Comparison of ENCODE assay signal across 8 mouse cellular contexts in the genomic region with DNA sequence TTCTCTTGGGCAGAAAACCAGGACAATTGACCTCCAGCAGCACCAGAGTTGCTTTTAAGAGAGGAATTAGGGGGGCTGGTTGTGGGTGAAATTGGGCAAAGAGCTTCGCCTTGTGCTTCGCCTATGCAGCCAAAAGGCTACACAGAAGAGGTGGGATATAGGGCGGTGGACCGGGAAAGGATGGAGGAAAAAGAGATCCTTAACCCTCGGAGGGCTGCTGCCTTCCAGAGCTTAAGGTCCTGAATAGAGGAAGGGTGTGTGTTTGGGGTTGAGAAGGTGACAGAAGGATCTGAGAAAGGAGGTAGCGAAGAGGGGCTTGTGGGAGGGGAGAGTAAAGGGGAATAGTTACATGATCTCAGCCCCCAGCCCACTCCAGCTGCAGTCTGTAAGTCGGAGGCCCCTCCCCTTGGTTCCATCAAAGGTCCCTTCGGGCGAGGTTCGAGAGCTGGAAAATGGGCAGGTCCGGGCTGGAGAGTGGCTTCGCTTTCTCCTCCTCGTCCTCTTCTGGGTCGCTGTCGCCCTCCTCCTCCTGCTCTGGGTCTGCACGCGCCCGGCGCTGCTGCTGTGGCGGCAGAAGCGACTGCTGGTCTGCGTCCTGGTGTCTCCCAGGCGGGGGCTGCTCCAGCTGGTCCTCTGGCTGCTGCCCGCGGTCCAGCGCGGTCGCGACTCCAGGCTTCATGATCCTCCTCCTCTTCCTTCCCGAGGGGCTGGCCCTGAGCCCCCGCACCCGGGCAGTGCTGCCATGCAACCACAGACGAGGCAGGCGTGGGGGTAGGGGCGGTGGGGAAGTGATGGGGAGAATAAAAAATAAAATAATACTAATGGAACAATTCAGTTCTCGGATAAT. TPM values are rescaled to one million over a fixed set of nuclear protein-coding genes. Genes with fewer than 3 reads are reported as not detected.
A peak's percentile ranks its signal among the peaks of the same experiment; 100 is the strongest.
DNase-seq lines count a peak whose midpoint lies in the region; ATAC-seq and TF ChIP-seq lines count a peak whose summit lies in the region.
"Had no signal": no experiment of that assay in that cellular context is flagged by ENCODE, and none has a peak within 500 bp of the region (broad histone marks: within the 10 kb centered on the region; RNA-seq: fewer than 3 reads in every experiment).

No protein-coding gene starts in this region.

- no peak overlapping the region for H3K9ac ChIP-seq in lung, postnatal 0 days (replicated peaks; ENCODE audit: low read depth)
- peak overlapping the region; percentile 87 for H3K9ac ChIP-seq in hindbrain, embryonic 15.5 days
- H3K9ac ChIP-seq in liver, embryonic 13.5 days: no peak overlapping the region
- H3K9ac ChIP-seq in stomach, embryonic 16.5 days (ENCODE audit: low read length): no peak overlapping the region

- no peaks in the 10 kb centered on the region for H3K36me3 ChIP-seq in lung, postnatal 0 days (ENCODE audit: insufficient read depth, low read length)
- H3K36me3 ChIP-seq in hindbrain, embryonic 15.5 days: no peaks in the 10 kb centered on the region
- H3K36me3 ChIP-seq in liver, embryonic 13.5 days: no peaks in the 10 kb centered on the region
- no peaks in the 10 kb centered on the region for H3K36me3 ChIP-seq in stomach, embryonic 16.5 days (ENCODE audit: control insufficient read depth, insufficient read depth, low read length)

- H3K27me3 ChIP-seq in lung, postnatal 0 days (replicated peaks; ENCODE audit: insufficient read depth, low read length): peaks cover 26% of the 10 kb centered on the region
- H3K27me3 ChIP-seq in hindbrain, embryonic 15.5 days: no peaks in the 10 kb centered on the region
- H3K27me3 ChIP-seq in liver, embryonic 13.5 days: peaks cover 36% of the 10 kb centered on the region
- H3K27me3 ChIP-seq in stomach, embryonic 16.5 days (ENCODE audit: control insufficient read depth, insufficient read depth, low read length): peaks cover 27% of the 10 kb centered on the region

- no peak for TF ChIP-seq CTCF in lung, postnatal 0 days (IDR thresholded peaks at IDR 0.05)

- H3K9me3 ChIP-seq in lung, postnatal 0 days (ENCODE audit: low read length): no peaks in the 10 kb centered on the region
- no peaks in the 10 kb centered on the region for H3K9me3 ChIP-seq in hindbrain, embryonic 15.5 days
- no peaks in the 10 kb centered on the region for H3K9me3 ChIP-seq in liver, embryonic 13.5 days (replicated peaks)
- no peaks in the 10 kb centered on the region for H3K9me3 ChIP-seq in stomach, embryonic 16.5 days (replicated peaks; ENCODE audit: control insufficient read depth, low read length)

- no peak overlapping the region for H3K27ac ChIP-seq in lung, postnatal 0 days (ENCODE audit: low read length)
- H3K27ac ChIP-seq in hindbrain, embryonic 15.5 days (replicated peaks): peak overlapping the region; percentile 91
- no peak overlapping the region for H3K27ac ChIP-seq in liver, embryonic 13.5 days
- no peak overlapping the region for H3K27ac ChIP-seq in stomach, embryonic 16.5 days (ENCODE audit: low read length)

- TF ChIP-seq EP300 in lung, postnatal 0 days (IDR thresholded peaks at IDR 0.05): no peak

- ATAC-seq in lung, postnatal 0 days: no peak
- ATAC-seq in hindbrain, embryonic 15.5 days (ENCODE audit: low FRiP score, low read depth): peak; percentile 66
- no peak for ATAC-seq in liver, embryonic 13.5 days (ENCODE audit: low read depth)
- peak; percentile 16; the same call in 1 of the 2 replicates for ATAC-seq in stomach, embryonic 16.5 days (ENCODE audit: insufficient read depth, low FRiP score)
- no peak for ATAC-seq in megakaryocyte, adult 5-6 weeks (ENCODE audit: poor library complexity, severe bottlenecking)

- DNase-seq in lung, postnatal 0 days (ENCODE audit: low spot score): no peak
- no peak for DNase-seq in lung, postnatal 4 days
- DNase-seq in embryo, embryonic 10.5 days (ENCODE audit: low spot score): peak; percentile 49
- DNase-seq in liver, embryonic 13.5 days: no peak

- H3K4me3 ChIP-seq in lung, postnatal 0 days (ENCODE audit: low read depth, low read length): no peak overlapping the region
- H3K4me3 ChIP-seq in hindbrain, embryonic 15.5 days: peak overlapping the region; percentile 65
- H3K4me3 ChIP-seq in liver, embryonic 13.5 days (replicated peaks): peak overlapping the region; percentile 4; the same call in 1 of the 2 replicates
- H3K4me3 ChIP-seq in stomach, embryonic 16.5 days (replicated peaks; ENCODE audit: low read length): peak overlapping the region; percentile 39

- peak overlapping the region; percentile 51; the same call in 1 of the 2 replicates for H3K4me2 ChIP-seq in lung, postnatal 0 days (replicated peaks; ENCODE audit: low read depth, low read length)
- H3K4me2 ChIP-seq in hindbrain, embryonic 15.5 days: peak overlapping the region; percentile 82
- peak overlapping the region; percentile 43 for H3K4me2 ChIP-seq in liver, embryonic 13.5 days
- H3K4me2 ChIP-seq in stomach, embryonic 16.5 days (ENCODE audit: low read depth, low read length): peak overlapping the region; percentile 55

- WGBS in lung, postnatal 0 days: 2% methylated on average over 33 of the region's 36 CpGs
- WGBS in hindbrain, embryonic 15.5 days: under 1% methylated on average over 35 of the region's 36 CpGs
- WGBS in liver, embryonic 13.5 days (ENCODE audit: insufficient replicate concordance): 4% methylated on average over 34 of the region's 36 CpGs
- WGBS in stomach, embryonic 16.5 days: 3% methylated on average over 36 of the region's 36 CpGs

- no peaks in the 10 kb centered on the region for H3K4me1 ChIP-seq in lung, postnatal 0 days (ENCODE audit: insufficient read depth, low read depth, low read length)
- H3K4me1 ChIP-seq in hindbrain, embryonic 15.5 days (replicated peaks): peaks cover 52% of the 10 kb centered on the region
- H3K4me1 ChIP-seq in liver, embryonic 13.5 days (replicated peaks): 0 out of 2 replicates have a peak, but pooled peaks cover 2% of the 10 kb centered on the region
- no peaks in the 10 kb centered on the region for H3K4me1 ChIP-seq in stomach, embryonic 16.5 days (ENCODE audit: control insufficient read depth, insufficient read depth, low read length)

RNA-seq across cellular contexts. Expression of a gene that starts 0.8 kb away (rescaled TPM):
- 0.06 and 0.24 TPM in 2 replicates for polyA plus RNA-seq in lung, postnatal 0 days (2015; fragmentation: Nextera tagmentation; extraction: Ambion mirVana)
- polyA plus RNA-seq in hindbrain, embryonic 15.5 days (2015; fragmentation: Nextera tagmentation; extraction: Ambion mirVana): 9.3 and 12.2 TPM in 2 replicates
- not detected in 2 replicates for polyA plus RNA-seq in liver, embryonic 13.5 days (2015; fragmentation: Nextera tagmentation; extraction: Ambion mirVana)
- polyA plus RNA-seq in stomach, embryonic 16.5 days (2015; fragmentation: Nextera tagmentation; extraction: Ambion mirVana): 0.14 TPM in 2 replicates
- 0.05 TPM in 1 of 2 replicates, not detected in the other for total RNA-seq in megakaryocyte, adult 5-6 weeks (2015)
- not detected in 2 replicates for total RNA-seq in megakaryocyte, adult 5-6 weeks (2017)
- total RNA-seq: common myeloid progenitor, adult 5-6 weeks had no signal

RNA-seq across cellular contexts. Expression of a gene that starts 47.1 kb away (rescaled TPM):
- 8.8 and 10.6 TPM in 2 replicates for polyA plus RNA-seq in lung, postnatal 0 days (2015; fragmentation: Nextera tagmentation; extraction: Ambion mirVana)
- 27.8 and 29.7 TPM in 2 replicates for polyA plus RNA-seq in hindbrain, embryonic 15.5 days (2015; fragmentation: Nextera tagmentation; extraction: Ambion mirVana)
- 7.7 and 8.6 TPM in 2 replicates for polyA plus RNA-seq in liver, embryonic 13.5 days (2015; fragmentation: Nextera tagmentation; extraction: Ambion mirVana)
- 18.1 and 20.5 TPM in 2 replicates for polyA plus RNA-seq in stomach, embryonic 16.5 days (2015; fragmentation: Nextera tagmentation; extraction: Ambion mirVana)
- total RNA-seq in megakaryocyte, adult 5-6 weeks (2015): 16.3 and 18.0 TPM in 2 replicates
- 15.3 and 18.6 TPM in 2 replicates for total RNA-seq in megakaryocyte, adult 5-6 weeks (2017)

Comparison
In these comparisons a context has a peak if more than half of its experiments do, and no peak if none do; other contexts are left out.
1. ATAC-seq: peak in hindbrain, embryonic 15.5 days (single experiment) and stomach, embryonic 16.5 days (single experiment); none in lung, postnatal 0 days (single experiment), liver, embryonic 13.5 days (single experiment) and megakaryocyte, adult 5-6 weeks (single experiment).
2. Peak in every context shown above with its lines, with median percentiles within 50 percentile points of each other: H3K4me2 ChIP-seq.